Mouse (Mus musculus) left cerebral cortex, postnatal 10 days (tissue): ENCODE measurements at regions not wholly inside any gene's neighbourhood (a gene's known extent, or its start where the extent isn't known, plus 50 kb on each side); places are given as distances from the start of the nearest gene placed in this dataset.

ENCODE experiments used
- DNase-seq, 2 experiments: peaks; one replicate each; pipeline ENCODE4 v3.0.0; 2021 to 2022; ENCODE audit warnings: low spot score in 2 of 2, mixed read lengths in 1 of 2; ENCODE audit errors: extremely low spot score in 1 of 2
- intact Hi-C: fragments of 180-260 bp; cut with DNase I; formaldehyde crosslinking; loops from one replicate; pipeline ENCODE4 v1.15.1; 2025

GRCm38 (mm10) chr4:29500844-29501243, 687.9 kb downstream of the Epha7 start:
- no peak for DNase-seq
- intact Hi-C loops = no loop called here

- intact Hi-C loops = no loop called here
- DNase-seq = peak in 1 of 2 experiments; percentile 22
Observed at GRCm38 (mm10) chr4:29525051-29525450, 712.1 kb downstream of the Epha7 start.

DNA sequence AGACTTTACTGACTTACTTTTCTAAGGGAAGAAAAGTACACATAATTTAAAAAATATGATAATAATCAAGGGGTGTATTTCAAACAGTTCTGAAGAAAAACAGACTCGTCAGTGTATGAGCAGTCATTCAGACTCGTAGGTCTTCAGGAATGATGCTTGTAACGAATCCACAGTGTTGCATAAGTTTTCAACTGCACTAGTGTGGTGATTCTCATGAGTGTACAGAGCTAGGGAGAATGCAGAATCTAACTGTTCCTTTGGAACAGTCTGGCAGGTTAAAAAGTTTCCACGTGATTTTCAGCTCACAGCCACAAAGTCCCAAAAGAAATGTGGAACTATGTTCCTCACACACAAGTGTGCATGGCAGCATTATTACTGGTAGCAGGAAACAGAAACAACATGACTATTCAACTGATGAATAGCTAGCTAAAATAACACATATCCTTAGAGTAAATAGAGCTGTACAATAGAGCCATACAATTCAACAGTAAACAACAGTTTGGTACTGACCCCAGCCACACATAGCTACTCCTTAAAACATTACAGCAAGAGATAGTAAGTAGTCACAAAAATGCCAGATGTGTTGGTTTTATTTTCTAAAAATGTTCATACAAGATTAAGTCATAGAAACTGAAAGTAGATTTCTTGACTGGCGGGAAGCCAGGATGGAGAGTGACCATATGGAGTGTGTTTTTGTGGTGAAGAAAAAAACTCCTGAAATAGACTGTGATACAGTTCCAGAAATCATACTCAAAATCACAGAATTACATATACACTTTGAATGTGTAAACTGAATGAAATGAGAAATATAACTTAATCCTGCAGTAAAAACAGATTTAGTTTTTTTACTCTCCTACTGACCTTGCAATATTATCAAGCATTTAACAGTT, 713.1 kb downstream of the Epha7 start:
- DNase-seq = peak; percentile 61 to 77
- intact Hi-C loops = no loop called here
